Mouse (Mus musculus): Measurements from ENCODE around the gene Srp9. TPM values are rescaled to one million over a fixed set of nuclear protein-coding genes. Genes with fewer than 3 reads are reported as not detected.

Srp9 gene
- 100 to 1,000 TPM; 154 to 162 TPM for polyA plus RNA-seq (2017; shearing (Covaris generic))

GRCm38 (mm10) chr1:182124506-182124905 is at the start of gene Srp9:
Gene Srp9 (plus strand): TSS chr1:182124737.

DNA sequence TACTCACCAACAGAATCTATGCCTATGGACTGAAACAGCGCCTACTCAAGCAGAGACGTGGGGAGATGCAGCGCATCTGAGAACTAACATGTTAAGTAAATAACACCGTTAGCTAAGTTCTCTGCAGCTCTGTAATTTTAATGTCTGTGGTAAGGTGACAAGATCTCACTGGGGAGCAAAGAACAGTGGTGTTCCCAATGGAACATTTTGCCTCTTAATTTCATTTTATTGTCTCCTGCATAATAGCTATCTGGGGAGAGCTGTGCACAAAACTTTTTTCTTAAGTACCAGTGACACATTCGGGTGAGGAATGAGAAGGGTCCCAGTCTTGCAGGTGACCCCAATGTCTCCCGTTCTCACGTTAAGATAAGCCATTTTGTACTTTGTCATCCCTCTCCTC is 39.8 kb downstream of the Srp9 start, which contains the start of gene Vmn1r1:
Gene Vmn1r1 (minus strand): TSS at position 101 of the 400 bp plus-strand sequence.

Other genes with a start within 250 kb of the Srp9 start
- gene Enah, start 104.7 kb upstream of the Srp9 start, polyA plus RNA-seq (2017; shearing (Covaris generic)), result 1 to 10 TPM in 1 of 2 experiments, under 1 TPM in 1; 0.58 to 1.9 TPM
- gene Vmn1r1, start 39.7 kb downstream of the Srp9 start, polyA plus RNA-seq (2017; shearing (Covaris generic)), result under 1 TPM; 0.06 to 0.12 TPM
- 100 to 1,000 TPM; 106 to 142 TPM for gene Degs1, start 158.1 kb downstream of the Srp9 start, polyA plus RNA-seq (2017; shearing (Covaris generic))
- 10 to 100 TPM; 56.1 to 70.5 TPM for gene Fbxo28, start 216.9 kb downstream of the Srp9 start, polyA plus RNA-seq (2017; shearing (Covaris generic))

Measured in inflammation-experienced regulatory T-cells (primary cell).